Mouse (Mus musculus) stomach, postnatal 0 days (tissue): Measurements from ENCODE around the gene Mettl7a1.
"Not testable (repeated sequence)": the region's sequence is repeated elsewhere in the genome, so short reads cannot be mapped to it uniquely, and the experiment has no call there.

ENCODE experiments used
- CTCF ChIP-seq: IDR thresholded peaks from 2 replicates; pipeline ENCODE4 v1.5.1; 2016; ENCODE audit warnings: antibody characterized with exemption, low read depth, mild to moderate bottlenecking, moderate library complexity
- EP300 ChIP-seq: optimal IDR thresholded peaks from 2 replicates; pipeline ENCODE3; 2016; ENCODE audit warnings: antibody characterized with exemption

GRCm38 (mm10) chr15:100365967-100366366, 62.0 kb downstream of the Mettl7a1 start:
- TF ChIP-seq CTCF, EP300: not testable (repeated sequence)
